Mouse (Mus musculus) midbrain, postnatal 0 days (tissue): Measurements from ENCODE around the gene Col9a1. TPM values are rescaled to one million over a fixed set of nuclear protein-coding genes. Genes with fewer than 3 reads are reported as not detected.

ENCODE experiments used
- ATAC-seq: fragments of 200-750 bp; cut with Nextera tagmentation; 2 replicates; pipeline ENCODE4 v1.8.0; 2017; ENCODE audit warnings: moderate number of reproducible peaks, mild to moderate bottlenecking, moderate TSS enrichment, moderate library complexity; ENCODE audit not compliant: low FRiP score
- DNase-seq: peaks from one replicate; pipeline ENCODE4 v3.0.0-alpha.2; 2015; ENCODE audit warnings: low spot score
- H3K27ac ChIP-seq: fragments of 300-500 bp; sonication (generic); 2 replicates; pipeline ENCODE4 v1.5.1; 2014; ENCODE audit warnings: low read depth, mild to moderate bottlenecking, low read length, mixed read lengths
- H3K27me3 ChIP-seq: fragments of 300-500 bp; sonication (generic); 2 replicates; pipeline ENCODE4 v1.6.1; 2014; ENCODE audit warnings: low read length, control low read depth, mixed read lengths; ENCODE audit not compliant: insufficient read depth
- H3K36me3 ChIP-seq: fragments of 300-500 bp; sonication (generic); 2 replicates; pipeline ENCODE4 v1.6.1; 2014; ENCODE audit warnings: low read length, control low read depth, mixed read lengths; ENCODE audit not compliant: insufficient read depth
- H3K4me1 ChIP-seq: fragments of 300-500 bp; sonication (generic); 2 replicates; pipeline ENCODE4 v1.6.1; 2014; ENCODE audit warnings: mild to moderate bottlenecking, control low read depth, antibody characterized with exemption, low read length, mixed read lengths; ENCODE audit not compliant: insufficient read depth
- H3K4me2 ChIP-seq: fragments of 300-500 bp; sonication (generic); 2 replicates; pipeline ENCODE4 v1.6.1; 2014; ENCODE audit warnings: low read depth, mild to moderate bottlenecking, low read length, mixed read lengths; ENCODE audit not compliant: poor library complexity, severe bottlenecking
- H3K4me3 ChIP-seq: fragments of 300-500 bp; sonication (generic); 2 replicates; pipeline ENCODE4 v1.5.1; 2014; ENCODE audit warnings: low read depth, mild to moderate bottlenecking, low read length, moderate library complexity
- H3K9ac ChIP-seq: fragments of 300-500 bp; sonication (generic); replicated peaks from 2 replicates; pipeline ENCODE4 v1.6.1; 2014; ENCODE audit warnings: mild to moderate bottlenecking, low read length, moderate library complexity, mixed read lengths; ENCODE audit not compliant: poor library complexity, severe bottlenecking
- H3K9me3 ChIP-seq: fragments of 300-500 bp; sonication (generic); 2 replicates; pipeline ENCODE4 v1.6.1; 2016; ENCODE audit warnings: low read length, control low read depth
- CTCF ChIP-seq: IDR thresholded peaks from 2 replicates; pipeline ENCODE4 v1.5.1; 2016; ENCODE audit warnings: antibody characterized with exemption, mild to moderate bottlenecking
- WGBS: fragments of 180-500 bp; shearing (Covaris S2); extraction: QIAGEN DNeasy Blood & Tissue Kit; methylation state at CpG from one replicate; pipeline ENCODE4 v1.1.7; 2014; 5-methylcytosine and 5-hydroxymethylcytosine counted together
- polyA plus RNA-seq: library from polyadenylated mRNA; unstranded; fragments of >200 nt; fragmentation: Nextera tagmentation; extraction: Ambion mirVana; gene quantifications from 2 replicates; pipeline ENCODE4 v1.2.1, GENCODE M21; 2015
- total RNA-seq: library from RNA; depleted of rRNA; stranded (reverse); fragments of >200 nt; gene quantifications from 2 replicates; pipeline ENCODE4 v1.2.3, GENCODE M21; 2014

The Col9a1 gene
- total and polyA plus RNA-seq, 2 experiments from 2014 or later, result 1.6 to 1.7 TPM

DNA sequence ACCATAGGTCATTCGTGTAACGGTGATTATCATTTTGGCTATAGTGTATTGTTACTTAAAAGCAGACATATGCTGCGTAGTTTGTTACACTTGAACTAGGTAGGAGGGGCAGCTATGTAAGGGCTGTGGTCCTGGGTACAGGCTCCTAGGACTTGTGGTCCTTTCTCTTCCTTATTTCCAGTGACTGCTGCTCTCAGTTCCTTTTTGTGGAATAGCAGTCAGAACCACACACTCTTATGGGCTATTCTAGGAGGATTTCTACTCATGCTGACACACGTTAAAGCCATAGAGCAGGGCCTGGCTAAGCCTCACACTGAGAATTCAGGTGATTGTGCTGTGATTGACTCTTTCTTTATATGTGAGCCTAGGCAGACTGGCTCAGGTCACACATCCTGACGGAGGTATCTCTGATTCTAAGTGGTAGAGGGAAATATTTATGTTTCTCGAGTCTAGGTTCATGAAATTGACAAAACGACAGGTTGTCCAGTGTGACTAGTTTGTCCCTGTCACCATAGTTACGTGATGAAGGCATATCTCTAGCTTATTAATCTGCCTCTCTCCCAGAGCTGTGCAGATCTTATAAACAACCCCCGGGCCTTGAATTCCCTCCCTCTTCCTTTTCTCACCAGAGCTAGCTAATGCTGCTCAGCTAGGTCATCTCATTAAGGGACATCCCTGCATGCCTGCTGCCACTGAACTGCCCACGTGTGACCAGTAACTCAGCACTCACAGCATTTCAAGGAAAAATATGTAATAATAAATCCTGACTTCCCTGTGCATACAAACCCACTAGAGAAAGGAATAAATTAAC lies 71.1 kb downstream of the Col9a1 start:
- no peaks in the 10 kb centered on the region for H3K36me3 ChIP-seq
- WGBS, result 53% methylated on average over 10 of the region's 10 CpGs
- DNase-seq (peak; percentile 26), ATAC-seq (peak; percentile 78)
- no peaks in the 10 kb centered on the region for H3K9me3 ChIP-seq
- H3K4me1 ChIP-seq, result 0 out of 2 replicates have a peak, but pooled peaks cover 3% of the 10 kb centered on the region
- no peak overlapping the region for H3K9ac ChIP-seq
- no peaks in the 10 kb centered on the region for H3K27me3 ChIP-seq
- no peak overlapping the region for H3K4me2 ChIP-seq
- H3K4me3 ChIP-seq, result no peak overlapping the region
- no peak for TF ChIP-seq CTCF
- H3K27ac ChIP-seq, result peak overlapping the region; percentile 26; the same call in 1 of the 2 replicates

DNA sequence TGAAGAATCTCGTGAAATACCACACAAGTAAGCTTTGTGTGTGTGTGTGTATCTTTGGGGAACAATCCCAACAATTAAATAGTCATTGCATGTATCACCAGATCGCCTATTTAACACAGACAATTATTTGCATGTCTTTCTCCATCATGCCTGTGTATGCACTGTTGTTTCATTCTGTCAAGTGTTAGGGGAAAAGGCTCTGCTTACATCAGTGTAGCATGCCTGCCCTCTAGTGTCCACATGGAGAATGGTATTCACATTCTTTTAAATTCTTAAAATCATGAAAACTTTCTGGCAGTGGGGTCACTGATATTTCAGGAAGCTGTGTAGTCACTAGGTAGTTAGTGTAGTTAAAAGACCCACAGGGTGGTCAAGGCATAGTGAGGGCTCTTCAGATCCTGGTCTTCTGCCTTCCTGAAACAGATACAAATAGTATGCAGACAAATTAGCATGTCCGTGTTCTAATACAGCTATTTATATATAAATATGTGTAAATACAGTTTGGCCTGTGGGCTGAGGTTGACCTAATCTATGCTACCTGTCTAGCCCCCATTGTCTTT lies 71.8 kb downstream of the Col9a1 start:
- H3K27me3 ChIP-seq, result no peaks in the 10 kb centered on the region
- H3K9me3 ChIP-seq, result no peaks in the 10 kb centered on the region
- H3K4me2 ChIP-seq, result no peak overlapping the region
- peak; percentile 99 for TF ChIP-seq CTCF
- H3K36me3 ChIP-seq, result no peaks in the 10 kb centered on the region
- H3K27ac ChIP-seq, result no peak overlapping the region; the same call in 1 of the 2 replicates
- 0 out of 2 replicates have a peak, but pooled peaks cover 3% of the 10 kb centered on the region for H3K4me1 ChIP-seq
- H3K4me3 ChIP-seq, result no peak overlapping the region
- 41% methylated on average over 3 of the region's 3 CpGs for WGBS
- DNase-seq (peak; percentile 81), ATAC-seq (peak; percentile 83)
- no peak overlapping the region for H3K9ac ChIP-seq

DNA sequence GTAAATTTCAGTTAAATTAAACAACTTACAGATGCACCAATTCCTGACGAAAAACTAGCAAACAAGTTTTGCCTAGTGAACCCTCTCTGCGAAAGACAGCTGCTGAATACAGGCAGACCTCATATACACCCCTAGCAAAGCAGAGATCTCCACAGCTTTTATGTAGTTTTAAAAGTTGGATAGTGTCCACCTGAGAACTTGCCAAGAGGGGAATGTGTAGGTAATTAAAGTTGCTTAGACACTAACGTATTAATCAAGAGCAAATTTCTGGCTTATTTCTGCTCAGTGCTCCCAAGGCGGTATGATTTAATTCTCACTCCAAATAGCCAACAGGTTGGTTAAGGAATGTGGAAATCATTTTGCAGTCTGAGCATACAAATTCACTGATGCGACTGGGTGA lies 80.6 kb downstream of the Col9a1 start:
- ATAC-seq, result no peak

DNA sequence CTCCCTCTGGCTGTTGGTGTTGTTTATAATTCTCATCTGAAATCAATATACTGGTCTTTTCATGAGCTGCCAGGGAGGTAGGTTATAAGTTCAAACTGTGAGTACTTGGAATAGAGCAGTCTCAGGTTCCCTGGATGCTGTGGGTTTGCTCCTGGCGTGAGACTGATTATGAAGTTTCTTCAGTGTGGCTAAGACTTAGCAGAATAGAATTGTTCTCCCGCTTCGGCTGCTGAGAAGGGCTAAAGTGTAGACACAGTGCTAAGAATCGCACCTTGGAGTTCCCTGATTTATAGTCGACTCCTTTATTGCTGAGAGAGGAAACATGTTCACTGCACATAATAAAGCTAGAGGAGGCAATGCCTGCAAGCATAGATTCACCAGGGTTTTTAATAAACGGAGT lies 82.0 kb downstream of the Col9a1 start:
- TF ChIP-seq CTCF, result no peak
- H3K4me1 ChIP-seq, result no peaks in the 10 kb centered on the region
- no peak overlapping the region for H3K9ac ChIP-seq
- no peak overlapping the region for H3K4me3 ChIP-seq
- 72% methylated on average over 6 of the region's 6 CpGs for WGBS
- no peak overlapping the region for H3K27ac ChIP-seq
- no peak overlapping the region for H3K4me2 ChIP-seq
- no peaks in the 10 kb centered on the region for H3K27me3 ChIP-seq
- H3K36me3 ChIP-seq, result no peaks in the 10 kb centered on the region
- H3K9me3 ChIP-seq, result no peaks in the 10 kb centered on the region
- DNase-seq (no peak), ATAC-seq (no peak)

More for the DNA sequence above, 80.6 kb downstream of the Col9a1 start:
- Histone ChIP-seq H3K27me3 (no peaks in the 10 kb centered on the region), H3K9ac (no peak overlapping the region), H3K36me3 (no peaks in the 10 kb centered on the region), H3K27ac (no peak overlapping the region), H3K4me3 (no peak overlapping the region), H3K4me2 (no peak overlapping the region), H3K9me3 (no peaks in the 10 kb centered on the region), H3K4me1 (no peaks in the 10 kb centered on the region)
- no peak for DNase-seq
- WGBS, result 76% methylated on average over 5 of the region's 5 CpGs
- no peak for TF ChIP-seq CTCF

DNA sequence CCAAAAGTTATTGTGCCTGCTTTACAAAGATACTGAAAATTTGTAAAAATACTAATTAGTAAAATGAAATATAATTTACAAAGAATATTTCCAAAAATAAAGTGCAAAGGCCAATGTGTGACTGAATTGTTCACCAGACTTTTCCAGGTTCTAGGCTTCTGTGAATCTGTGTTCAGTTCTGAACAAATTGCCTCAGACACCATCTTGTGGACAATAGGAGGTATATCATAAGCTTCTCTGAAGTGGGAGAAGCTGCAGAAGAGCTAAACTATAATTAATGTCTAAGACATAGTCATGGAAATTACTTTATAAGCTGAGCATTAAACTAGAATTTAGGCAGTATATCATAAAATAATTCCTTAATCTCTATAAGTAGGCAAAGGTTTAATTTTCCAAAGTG lies 83.8 kb downstream of the Col9a1 start:
- no peak overlapping the region for H3K9ac ChIP-seq
- H3K9me3 ChIP-seq, result no peaks in the 10 kb centered on the region
- no peak overlapping the region for H3K4me3 ChIP-seq
- H3K27ac ChIP-seq, result no peak overlapping the region
- DNase-seq (peak; percentile 35), ATAC-seq (no peak)
- no peak overlapping the region for H3K4me2 ChIP-seq
- H3K36me3 ChIP-seq, result no peaks in the 10 kb centered on the region
- peak; percentile 45 for TF ChIP-seq CTCF
- no peaks in the 10 kb centered on the region for H3K27me3 ChIP-seq
- H3K4me1 ChIP-seq, result no peaks in the 10 kb centered on the region

DNA sequence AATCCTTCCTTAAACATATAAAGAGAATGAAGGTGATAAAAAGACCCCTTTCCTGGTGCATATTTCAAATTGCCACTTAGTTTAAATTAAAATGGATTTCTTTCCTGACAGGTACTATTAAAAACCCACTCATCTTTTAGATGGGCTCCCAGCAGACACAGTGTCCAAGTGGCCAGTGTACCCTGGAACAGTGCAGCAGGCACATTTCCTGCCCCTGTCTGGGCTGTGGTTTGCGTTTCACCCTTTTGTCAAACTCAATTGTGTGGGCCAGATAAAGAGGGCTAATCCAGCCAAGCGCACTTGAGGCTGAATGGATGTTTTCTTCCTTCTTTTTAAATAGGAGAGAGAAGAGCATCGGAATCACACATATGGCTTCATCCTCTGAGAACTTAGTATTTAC lies 89.6 kb downstream of the Col9a1 start:
- 31% methylated on average over 3 of the region's 3 CpGs for WGBS
- Histone ChIP-seq H3K27ac (no peak overlapping the region), H3K4me2 (no peak overlapping the region), H3K27me3 (no peaks in the 10 kb centered on the region), H3K9me3 (no peaks in the 10 kb centered on the region), H3K4me3 (no peak overlapping the region), H3K4me1 (peaks cover 3% of the 10 kb centered on the region; the same call in 1 of the 2 replicates), H3K9ac (no peak overlapping the region), H3K36me3 (no peaks in the 10 kb centered on the region)
- DNase-seq, result no peak
- TF ChIP-seq CTCF, result no peak
- ATAC-seq, result no peak
